In the genomic region with DNA sequence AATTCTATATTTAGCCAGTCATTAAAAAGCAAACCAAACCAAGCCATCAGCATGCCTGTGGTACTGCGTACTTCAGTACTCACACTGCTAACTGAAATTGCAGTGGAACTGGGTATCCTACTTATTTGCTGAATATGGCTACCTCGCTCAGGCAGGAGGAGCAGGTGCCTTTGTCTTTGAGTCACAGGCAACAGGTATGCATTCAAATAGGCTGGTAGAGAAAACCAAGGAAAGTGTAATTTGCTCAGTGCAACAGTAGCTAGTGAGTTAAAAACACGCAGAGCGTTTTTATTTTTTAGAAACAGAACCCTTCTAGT, we compare ENCODE assay signal across 8 mouse cellular contexts. TPM values are rescaled to one million over a fixed set of nuclear protein-coding genes. Genes with fewer than 3 reads are reported as not detected.
A peak's percentile ranks its signal among the peaks of the same experiment; 100 is the strongest.
DNase-seq lines count a peak whose midpoint lies in the region; ATAC-seq lines count a peak whose summit lies in the region.

No protein-coding gene starts in this region.

- no peak for DNase-seq in lung, adult 18-20 months
- no peak for DNase-seq in cerebellum, adult 8-10 months
- DNase-seq in lung, postnatal 4 days = no peak

- ATAC-seq in lung, embryonic 15.5 days (ENCODE audit: borderline replicate concordance, extremely low read depth, low FRiP score, low TSS enrichment) = 0 out of 2 replicates have a peak, but pooled peaks have one; percentile 29
- ATAC-seq in embryonic facial prominence, embryonic 13.5 days (ENCODE audit: insufficient number of reproducible peaks, insufficient read depth, low FRiP score, low TSS enrichment, low read depth) = peak; percentile 11; the same call in 1 of the 2 replicates
- ATAC-seq in intestine, embryonic 16.5 days = peak; percentile 55
- peak; percentile 59; the same call in 1 of the 2 replicates for ATAC-seq in neural tube, embryonic 13.5 days (ENCODE audit: low read depth)
- no peak for ATAC-seq in monocyte, adult 5-6 weeks (replicated peaks; ENCODE audit: insufficient number of reproducible peaks, low FRiP score, low TSS enrichment, poor library complexity, severe bottlenecking)

- 8% methylated on average over 4 of the region's 4 CpGs for WGBS in lung, embryonic 15.5 days
- 8% methylated on average over 4 of the region's 4 CpGs for WGBS in embryonic facial prominence, embryonic 13.5 days
- 7% methylated on average over 4 of the region's 4 CpGs for WGBS in intestine, embryonic 16.5 days
- 14% methylated on average over 4 of the region's 4 CpGs for WGBS in neural tube, embryonic 13.5 days

- peak overlapping the region; percentile 35; the same call in 1 of the 2 replicates for H3K9ac ChIP-seq in lung, embryonic 15.5 days
- peak overlapping the region; percentile 74 for H3K9ac ChIP-seq in embryonic facial prominence, embryonic 13.5 days
- H3K9ac ChIP-seq in intestine, embryonic 16.5 days (ENCODE audit: low read depth, low read length) = peak overlapping the region; percentile 68
- H3K9ac ChIP-seq in neural tube, embryonic 13.5 days = peak overlapping the region; percentile 70

- H3K27me3 ChIP-seq in lung, embryonic 15.5 days = no peaks in the 10 kb centered on the region
- H3K27me3 ChIP-seq in embryonic facial prominence, embryonic 13.5 days = no peaks in the 10 kb centered on the region
- H3K27me3 ChIP-seq in intestine, embryonic 16.5 days (replicated peaks; ENCODE audit: control insufficient read depth, insufficient read depth, low read length) = no peaks in the 10 kb centered on the region
- H3K27me3 ChIP-seq in neural tube, embryonic 13.5 days = no peaks in the 10 kb centered on the region

- peaks cover 5% of the 10 kb centered on the region for H3K4me1 ChIP-seq in lung, embryonic 15.5 days
- no peaks in the 10 kb centered on the region; the same call in 1 of the 2 replicates for H3K4me1 ChIP-seq in embryonic facial prominence, embryonic 13.5 days
- peaks cover 9% of the 10 kb centered on the region for H3K4me1 ChIP-seq in intestine, embryonic 16.5 days (ENCODE audit: control insufficient read depth, insufficient read depth, low read length)
- peaks cover 8% of the 10 kb centered on the region; the same call in 1 of the 2 replicates for H3K4me1 ChIP-seq in neural tube, embryonic 13.5 days (replicated peaks)

- no peaks in the 10 kb centered on the region for H3K36me3 ChIP-seq in lung, embryonic 15.5 days
- H3K36me3 ChIP-seq in embryonic facial prominence, embryonic 13.5 days = no peaks in the 10 kb centered on the region
- H3K36me3 ChIP-seq in intestine, embryonic 16.5 days (ENCODE audit: control insufficient read depth, insufficient read depth, low read length) = no peaks in the 10 kb centered on the region
- no peaks in the 10 kb centered on the region for H3K36me3 ChIP-seq in neural tube, embryonic 13.5 days

- H3K4me3 ChIP-seq in lung, embryonic 15.5 days = peak overlapping the region; percentile 51
- peak overlapping the region; percentile 59 for H3K4me3 ChIP-seq in embryonic facial prominence, embryonic 13.5 days
- H3K4me3 ChIP-seq in intestine, embryonic 16.5 days (ENCODE audit: low read length) = peak overlapping the region; percentile 63
- peak overlapping the region; percentile 52 for H3K4me3 ChIP-seq in neural tube, embryonic 13.5 days

- H3K4me2 ChIP-seq in lung, embryonic 15.5 days = peak overlapping the region; percentile 82
- H3K4me2 ChIP-seq in embryonic facial prominence, embryonic 13.5 days = peak overlapping the region; percentile 82
- H3K4me2 ChIP-seq in intestine, embryonic 16.5 days (ENCODE audit: low read depth, low read length) = peak overlapping the region; percentile 83
- H3K4me2 ChIP-seq in neural tube, embryonic 13.5 days = peak overlapping the region; percentile 93

- H3K27ac ChIP-seq in lung, embryonic 15.5 days = peak overlapping the region; percentile 73; the same call in 1 of the 2 replicates
- peak overlapping the region; percentile 51; the same call in 1 of the 2 replicates for H3K27ac ChIP-seq in embryonic facial prominence, embryonic 13.5 days
- peak overlapping the region; percentile 73 for H3K27ac ChIP-seq in intestine, embryonic 16.5 days (ENCODE audit: low read length)
- H3K27ac ChIP-seq in neural tube, embryonic 13.5 days (replicated peaks) = no peak overlapping the region

- H3K9me3 ChIP-seq in lung, embryonic 15.5 days = no peaks in the 10 kb centered on the region
- no peaks in the 10 kb centered on the region for H3K9me3 ChIP-seq in embryonic facial prominence, embryonic 13.5 days
- no peaks in the 10 kb centered on the region for H3K9me3 ChIP-seq in intestine, embryonic 16.5 days (ENCODE audit: control insufficient read depth, low read length)
- H3K9me3 ChIP-seq in neural tube, embryonic 13.5 days = no peaks in the 10 kb centered on the region

RNA-seq across cellular contexts. Expression of a gene that starts 1.9 kb away (rescaled TPM):
- polyA plus RNA-seq in lung, embryonic 15.5 days (2015; fragmentation: Nextera tagmentation; extraction: Ambion mirVana) = 7.3 and 8.7 TPM in 2 replicates
- polyA plus RNA-seq in embryonic facial prominence, embryonic 13.5 days (2015; fragmentation: Nextera tagmentation; extraction: Ambion mirVana) = 13.4 and 14.2 TPM in 2 replicates
- polyA plus RNA-seq in intestine, embryonic 16.5 days (2015; fragmentation: Nextera tagmentation; extraction: Ambion mirVana) = 44.6 and 44.7 TPM in 2 replicates
- 2.4 and 3.0 TPM in 2 replicates for polyA plus RNA-seq in neural tube, embryonic 13.5 days (2015; fragmentation: Nextera tagmentation; extraction: Ambion mirVana)
- total RNA-seq in monocyte, adult 5-6 weeks (2017) = 8.2 to 19.8 TPM (median 11.8 TPM) in 3 replicates

RNA-seq across cellular contexts. Expression of a gene that starts 53.2 kb away (rescaled TPM):
- 14.3 and 17.7 TPM in 2 replicates for polyA plus RNA-seq in lung, embryonic 15.5 days (2015; fragmentation: Nextera tagmentation; extraction: Ambion mirVana)
- polyA plus RNA-seq in embryonic facial prominence, embryonic 13.5 days (2015; fragmentation: Nextera tagmentation; extraction: Ambion mirVana) = 17.3 and 19.6 TPM in 2 replicates
- 9.9 and 10.3 TPM in 2 replicates for polyA plus RNA-seq in intestine, embryonic 16.5 days (2015; fragmentation: Nextera tagmentation; extraction: Ambion mirVana)
- 18.3 and 19.3 TPM in 2 replicates for polyA plus RNA-seq in neural tube, embryonic 13.5 days (2015; fragmentation: Nextera tagmentation; extraction: Ambion mirVana)
- total RNA-seq in monocyte, adult 5-6 weeks (2017) = 8.1 to 17.3 TPM (median 14.7 TPM) in 3 replicates
